Mouse (Mus musculus): ENCODE results near the gene Myo6.
A peak's percentile ranks its signal among the peaks of the same experiment; 100 is the strongest.

The Myo6 gene

GRCm38 (mm10) chr9:80241719-80242118 is 76.9 kb downstream of the Myo6 start:
- DNase-seq, result no peak

GRCm38 (mm10) chr9:80252146-80252545 is 87.3 kb downstream of the Myo6 start:
- DNase-seq, result no peak

GRCm38 (mm10) chr9:80253241-80253640 is 88.4 kb downstream of the Myo6 start:
- no peak for DNase-seq

- no peak for DNase-seq
Observed at GRCm38 (mm10) chr9:80256561-80256960, 91.7 kb downstream of the Myo6 start.

- no peak for DNase-seq
Observed at GRCm38 (mm10) chr9:80258396-80258795, 93.6 kb downstream of the Myo6 start.

GRCm38 (mm10) chr9:80260905-80261304 is 96.1 kb downstream of the Myo6 start:
- no peak for DNase-seq

- DNase-seq, result no peak
Observed at GRCm38 (mm10) chr9:80262367-80263026, 97.7 kb downstream of the Myo6 start.

GRCm38 (mm10) chr9:80266086-80266485 is 101.3 kb downstream of the Myo6 start:
- DNase-seq, result no peak

GRCm38 (mm10) chr9:80266507-80266906 is 101.7 kb downstream of the Myo6 start:
- DNase-seq, result no peak

GRCm38 (mm10) chr9:80269596-80269995 is 104.8 kb downstream of the Myo6 start:
- peak; percentile 32 for DNase-seq

GRCm38 (mm10) chr9:80272951-80273350 is 108.1 kb downstream of the Myo6 start:
- DNase-seq, result no peak

- no peak for DNase-seq
Observed at GRCm38 (mm10) chr9:80275053-80275771, 110.4 kb downstream of the Myo6 start.

- no peak for DNase-seq
Observed at GRCm38 (mm10) chr9:80275772-80276134, 110.9 kb downstream of the Myo6 start.

- no peak for DNase-seq
Observed at GRCm38 (mm10) chr9:80277157-80277556, 112.3 kb downstream of the Myo6 start.

GRCm38 (mm10) chr9:80277770-80278169 is 112.9 kb downstream of the Myo6 start:
- no peak for DNase-seq

GRCm38 (mm10) chr9:80280724-80281123 is 115.9 kb downstream of the Myo6 start:
- DNase-seq, result no peak

GRCm38 (mm10) chr9:80282426-80282825 is 117.6 kb downstream of the Myo6 start:
- DNase-seq, result no peak

GRCm38 (mm10) chr9:80284539-80285174 is 119.8 kb downstream of the Myo6 start:
- DNase-seq, result no peak

- DNase-seq, result no peak
Observed at GRCm38 (mm10) chr9:80286845-80287244, 122.0 kb downstream of the Myo6 start.

GRCm38 (mm10) chr9:80293056-80293584 is 128.3 kb downstream of the Myo6 start:
- DNase-seq, result no peak

- no peak for DNase-seq
Observed at GRCm38 (mm10) chr9:80296086-80296485, 131.3 kb downstream of the Myo6 start.

GRCm38 (mm10) chr9:80299031-80299430 is 134.2 kb downstream of the Myo6 start:
- no peak for DNase-seq

GRCm38 (mm10) chr9:80303518-80303917 is 138.7 kb downstream of the Myo6 start:
- DNase-seq, result no peak

- no peak for DNase-seq
Observed at GRCm38 (mm10) chr9:80306390-80306789, 141.6 kb downstream of the Myo6 start.
